Mouse (Mus musculus) midbrain, embryonic 14.5 days (tissue): ENCODE measurements around the gene Aars2. TPM values are rescaled to one million over a fixed set of nuclear protein-coding genes. Genes with fewer than 3 reads are reported as not detected.

Experiments
- ATAC-seq: fragments of 200-750 bp; cut with Nextera tagmentation; 2 replicates; pipeline ENCODE4 v1.8.0; 2017; ENCODE audit warnings: moderate number of reproducible peaks, moderate library complexity; ENCODE audit not compliant: low FRiP score, low TSS enrichment
- DNase-seq: peaks from one replicate; pipeline ENCODE4 v3.0.0-alpha.2; 2015
- H3K27ac ChIP-seq: fragments of 300-500 bp; sonication (generic); replicated peaks from 2 replicates; pipeline ENCODE4 v1.5.1; 2014; ENCODE audit warnings: mild to moderate bottlenecking, low read depth, low read length, moderate library complexity
- H3K27me3 ChIP-seq: fragments of 300-500 bp; sonication (generic); 2 replicates; pipeline ENCODE4 v1.6.1; 2014; ENCODE audit warnings: low read length, control low read depth, mixed read lengths; ENCODE audit not compliant: control insufficient read depth, insufficient read depth
- H3K36me3 ChIP-seq: fragments of 300-500 bp; sonication (generic); 2 replicates; pipeline ENCODE4 v1.6.1; 2014; ENCODE audit warnings: low read length, control low read depth; ENCODE audit not compliant: control insufficient read depth, insufficient read depth
- H3K4me1 ChIP-seq: fragments of 300-500 bp; sonication (generic); 2 replicates; pipeline ENCODE4 v1.6.1; 2014; ENCODE audit warnings: mild to moderate bottlenecking, antibody characterized with exemption, low read length, control low read depth; ENCODE audit not compliant: control insufficient read depth, insufficient read depth
- H3K4me2 ChIP-seq: fragments of 300-500 bp; sonication (generic); 2 replicates; pipeline ENCODE4 v1.6.1; 2014; ENCODE audit warnings: mild to moderate bottlenecking, low read length, moderate library complexity
- H3K4me3 ChIP-seq: fragments of 300-500 bp; sonication (generic); replicated peaks from 2 replicates; pipeline ENCODE4 v1.5.1; 2014; ENCODE audit warnings: low read depth, low read length
- H3K9ac ChIP-seq: fragments of 300-500 bp; sonication (generic); replicated peaks from 2 replicates; pipeline ENCODE4 v1.6.1; 2014; ENCODE audit warnings: mild to moderate bottlenecking, low read length, moderate library complexity
- H3K9me3 ChIP-seq: fragments of 300-500 bp; sonication (generic); 2 replicates; pipeline ENCODE4 v1.6.1; 2016; ENCODE audit warnings: low read length, control low read depth, mixed read lengths; ENCODE audit not compliant: control insufficient read depth
- WGBS: fragments of 180-500 bp; shearing (Covaris S2); extraction: QIAGEN DNeasy Blood & Tissue Kit; methylation state at CpG from one replicate; pipeline ENCODE4 v1.1.7; 2014; 5-methylcytosine and 5-hydroxymethylcytosine counted together
- polyA plus RNA-seq: library from polyadenylated mRNA; unstranded; fragments of >200 nt; fragmentation: Nextera tagmentation; extraction: Ambion mirVana; gene quantifications from 2 replicates; pipeline ENCODE4 v1.2.1, GENCODE M21; 2014

The Aars2 gene
- polyA plus RNA-seq, 1 experiment from 2014 or later: 14.8 TPM

DNA sequence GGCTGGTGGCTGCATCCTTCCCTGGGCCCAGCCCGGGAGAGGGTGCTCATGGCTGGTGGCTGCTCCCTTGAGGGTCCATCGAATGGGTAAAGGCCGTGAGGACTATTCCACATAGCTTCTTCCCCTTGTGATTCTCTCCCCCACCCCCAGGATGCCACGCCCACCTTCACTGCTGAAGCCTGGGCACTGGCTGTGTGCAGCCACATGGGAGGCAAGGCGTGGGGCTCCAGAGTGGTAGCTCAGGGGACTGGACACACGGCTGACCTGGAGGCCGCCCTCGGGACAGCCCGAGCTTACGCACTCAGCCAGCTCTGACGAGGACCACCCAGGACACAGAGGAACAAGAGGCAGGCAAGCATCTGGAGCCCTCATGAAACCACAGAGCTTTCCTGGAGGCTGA lies 13.5 kb downstream of the Aars2 start:
- ATAC-seq (no peak), DNase-seq (no peak)
- Histone ChIP-seq H3K27ac (no peak overlapping the region), H3K4me2 (no peak overlapping the region), H3K36me3 (peaks cover 17% of the 10 kb centered on the region), H3K9me3 (no peaks in the 10 kb centered on the region), H3K4me3 (no peak overlapping the region), H3K27me3 (peaks cover 5% of the 10 kb centered on the region; the same call in 1 of the 2 replicates), H3K9ac (no peak overlapping the region), H3K4me1 (peaks cover 12% of the 10 kb centered on the region; the same call in 1 of the 2 replicates)
- 82% methylated on average over 11 of the region's 11 CpGs for WGBS

DNA sequence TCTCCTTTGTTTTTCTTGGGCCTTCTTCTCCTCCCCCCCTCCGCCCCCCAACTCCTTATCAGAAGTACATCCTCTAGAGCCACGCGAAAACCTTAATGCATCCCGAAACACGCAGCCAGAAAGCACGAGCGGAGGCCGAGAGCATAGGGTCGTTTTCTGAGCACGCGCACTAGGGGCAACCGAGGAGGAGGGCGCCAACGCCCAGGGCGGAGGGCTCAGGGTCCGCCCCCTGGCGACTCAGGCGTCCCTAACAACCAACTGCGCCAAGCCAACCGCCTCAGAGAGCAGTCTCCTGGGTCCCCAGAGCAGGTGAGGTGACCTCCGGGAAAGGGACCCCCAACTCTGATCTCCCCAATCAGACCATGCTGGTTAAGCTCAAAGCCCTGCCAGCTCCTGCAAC lies 16.6 kb downstream of the Aars2 start, which contains the start of gene Tcte1:
Gene Tcte1, plus strand, starts transcription at position 172 of the 400 bp plus-strand sequence.
- under 1% methylated on average over 21 of the region's 21 CpGs for WGBS
- DNase-seq (peak; percentile 87), ATAC-seq (peak; percentile 75)
- Histone ChIP-seq H3K36me3 (peaks cover 17% of the 10 kb centered on the region), H3K4me1 (peaks cover 12% of the 10 kb centered on the region; the same call in 1 of the 2 replicates), H3K9ac (peak within 1 kb of the TSS; percentile 55), H3K27ac (no peak within 1 kb of the TSS), H3K4me2 (peak within 1 kb of the TSS; percentile 82), H3K4me3 (peak within 1 kb of the TSS; percentile 36), H3K27me3 (peaks cover 5% of the 10 kb centered on the region; the same call in 1 of the 2 replicates), H3K9me3 (no peaks in the 10 kb centered on the region)

GRCm38 (mm10) chr17:45524961-45525360 lies 18.3 kb downstream of the Aars2 start:
- no peak overlapping the region for H3K4me2 ChIP-seq
- ATAC-seq: no peak
- no peak overlapping the region for H3K27ac ChIP-seq
- H3K27me3 ChIP-seq: peaks cover 5% of the 10 kb centered on the region; the same call in 1 of the 2 replicates
- H3K36me3 ChIP-seq: peaks cover 6% of the 10 kb centered on the region; the same call in 1 of the 2 replicates
- no peak for DNase-seq
- H3K4me1 ChIP-seq: peaks cover 12% of the 10 kb centered on the region; the same call in 1 of the 2 replicates
- no peak overlapping the region for H3K9ac ChIP-seq
- H3K9me3 ChIP-seq: no peaks in the 10 kb centered on the region
- H3K4me3 ChIP-seq: no peak overlapping the region
- WGBS: 81% methylated on average over 4 of the region's 4 CpGs

DNA sequence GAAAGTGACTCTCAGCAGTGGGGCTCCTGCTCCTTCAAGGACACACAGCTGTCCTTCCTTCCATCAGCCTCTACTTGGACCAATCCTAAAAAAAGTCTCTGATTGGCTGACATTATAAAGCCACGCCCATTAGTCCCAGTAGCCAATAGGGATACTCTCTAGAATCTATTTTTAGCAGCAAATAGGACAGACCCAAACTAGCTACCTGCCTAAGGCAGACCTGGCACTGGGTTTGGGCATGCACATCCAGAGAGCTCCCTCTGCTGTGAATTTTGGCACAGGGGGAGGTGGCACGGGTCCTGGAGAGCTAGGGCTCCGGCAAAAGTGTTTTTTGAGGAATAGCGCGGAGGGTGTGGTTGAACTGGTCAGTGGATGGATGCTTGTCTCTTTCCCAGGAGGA lies 19.9 kb downstream of the Aars2 start:
- H3K4me1 ChIP-seq: peaks cover 12% of the 10 kb centered on the region; the same call in 1 of the 2 replicates
- H3K36me3 ChIP-seq: no peaks in the 10 kb centered on the region
- DNase-seq: no peak
- H3K4me2 ChIP-seq: no peak overlapping the region
- no peak overlapping the region for H3K4me3 ChIP-seq
- no peak overlapping the region for H3K27ac ChIP-seq
- 27% methylated on average over 5 of the region's 5 CpGs for whole genome bisulfite sequencing
- no peaks in the 10 kb centered on the region for H3K9me3 ChIP-seq
- ATAC-seq: no peak
- peaks cover 12% of the 10 kb centered on the region; the same call in 1 of the 2 replicates for H3K27me3 ChIP-seq
- H3K9ac ChIP-seq: no peak overlapping the region

- no peak for DNase-seq
- no peak overlapping the region for H3K27ac ChIP-seq
- H3K9me3 ChIP-seq: no peaks in the 10 kb centered on the region
- no peak overlapping the region for H3K4me2 ChIP-seq
- H3K4me3 ChIP-seq: no peak overlapping the region
- H3K4me1 ChIP-seq: no peaks in the 10 kb centered on the region
- H3K36me3 ChIP-seq: no peaks in the 10 kb centered on the region
- H3K9ac ChIP-seq: no peak overlapping the region
- no peak for ATAC-seq
- peaks cover 13% of the 10 kb centered on the region for H3K27me3 ChIP-seq
- WGBS: 48% methylated on average over 13 of the region's 13 CpGs
Observed at GRCm38 (mm10) chr17:45530346-45530782, 23.7 kb downstream of the Aars2 start.

GRCm38 (mm10) chr17:45532896-45533295 lies 26.3 kb downstream of the Aars2 start:
- no peak overlapping the region for H3K4me2 ChIP-seq
- WGBS: 56% methylated on average over 15 of the region's 15 CpGs
- H3K4me3 ChIP-seq: no peak overlapping the region
- DNase-seq (no peak), ATAC-seq (no peak)
- H3K27ac ChIP-seq: no peak overlapping the region
- H3K4me1 ChIP-seq: no peaks in the 10 kb centered on the region
- H3K36me3 ChIP-seq: no peaks in the 10 kb centered on the region
- H3K27me3 ChIP-seq: peaks cover 19% of the 10 kb centered on the region
- no peaks in the 10 kb centered on the region for H3K9me3 ChIP-seq
- H3K9ac ChIP-seq: no peak overlapping the region

DNA sequence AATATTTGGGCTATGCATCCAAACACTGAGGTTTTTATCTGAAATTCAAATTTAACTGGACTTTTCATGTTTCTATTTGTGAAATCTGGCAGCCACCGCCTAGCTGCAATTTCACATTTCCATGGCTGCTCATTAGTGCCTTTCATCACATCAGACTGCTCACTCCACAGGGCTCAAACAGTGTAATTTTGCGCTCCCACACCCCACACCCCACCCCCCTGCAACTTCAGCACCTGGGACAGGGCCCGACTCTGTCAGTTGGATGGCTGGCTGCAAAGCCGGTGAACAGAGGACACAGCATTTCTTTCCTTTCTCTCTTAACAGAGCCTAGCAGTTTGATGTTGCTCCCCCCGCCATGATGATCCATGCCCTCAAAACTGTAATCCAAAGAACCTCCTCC lies 29.6 kb downstream of the Aars2 start:
- peaks cover 13% of the 10 kb centered on the region for H3K27me3 ChIP-seq
- H3K36me3 ChIP-seq: no peaks in the 10 kb centered on the region
- no peak overlapping the region for H3K4me3 ChIP-seq
- WGBS: 17% methylated on average over 5 of the region's 5 CpGs
- H3K9me3 ChIP-seq: no peaks in the 10 kb centered on the region
- no peak for ATAC-seq
- H3K4me1 ChIP-seq: no peaks in the 10 kb centered on the region
- no peak overlapping the region for H3K4me2 ChIP-seq
- H3K27ac ChIP-seq: no peak overlapping the region
- no peak overlapping the region for H3K9ac ChIP-seq
- no peak for DNase-seq

- WGBS: 63% methylated on average over 4 of the region's 4 CpGs
- Histone ChIP-seq H3K36me3 (no peaks in the 10 kb centered on the region), H3K4me1 (no peaks in the 10 kb centered on the region), H3K9ac (no peak overlapping the region), H3K4me3 (no peak overlapping the region), H3K9me3 (no peaks in the 10 kb centered on the region), H3K4me2 (no peak overlapping the region), H3K27me3 (peaks cover 13% of the 10 kb centered on the region), H3K27ac (no peak overlapping the region)
- DNase-seq (no peak), ATAC-seq (no peak)
Observed at GRCm38 (mm10) chr17:45538394-45538793, 31.8 kb downstream of the Aars2 start.

DNA sequence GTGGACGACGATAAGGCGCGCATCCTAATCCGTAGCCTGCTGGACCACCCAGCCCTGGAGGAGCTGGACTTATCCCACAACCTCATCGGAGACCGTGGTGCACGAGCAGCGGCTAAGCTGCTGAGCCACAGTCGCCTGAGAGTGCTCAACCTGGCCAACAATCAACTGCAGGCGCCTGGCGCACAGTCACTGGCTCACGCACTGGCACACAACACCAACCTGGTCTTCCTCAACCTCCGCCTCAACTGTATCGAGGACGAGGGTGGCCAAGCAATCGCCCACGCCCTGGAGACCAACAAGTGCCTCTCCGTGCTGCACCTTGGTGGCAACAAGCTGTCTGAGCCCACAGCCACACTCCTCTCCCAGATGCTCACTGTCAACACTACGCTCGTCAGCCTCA lies 33.0 kb downstream of the Aars2 start:
- Histone ChIP-seq H3K4me1 (peaks cover 10% of the 10 kb centered on the region; the same call in 1 of the 2 replicates), H3K9me3 (no peaks in the 10 kb centered on the region), H3K27ac (no peak overlapping the region), H3K36me3 (peaks cover 11% of the 10 kb centered on the region), H3K4me3 (no peak overlapping the region), H3K4me2 (no peak overlapping the region), H3K9ac (no peak overlapping the region), H3K27me3 (peaks cover 13% of the 10 kb centered on the region)
- ATAC-seq (no peak), DNase-seq (no peak)
- 80% methylated on average over 21 of the region's 21 CpGs for WGBS
